Mouse (Mus musculus) kidney, adult 2 months (tissue): ENCODE results near the gene Haspin.

Experiments used
- CTCF ChIP-seq: fragments of 200-500 bp; conservative IDR thresholded peaks from 2 replicates; pipeline ENCODE4 v1.5.1; 2011; ENCODE audit warnings: low read depth, mild to moderate bottlenecking, control low read depth, low read length, moderate library complexity, mixed read lengths; ENCODE audit not compliant: insufficient read depth, insufficient read length
- POLR2A ChIP-seq: fragments of 200-500 bp; IDR thresholded peaks from one replicate; pipeline ENCODE4 v1.6.1; 2011; ENCODE audit warnings: low read depth, low read length, control low read depth

GRCm38 (mm10) chr11:73090283-73090682 lies 47.8 kb downstream of the Haspin start, which contains the start of gene Itgae:
- no peak for TF ChIP-seq CTCF
- TF ChIP-seq POLR2A: no peak
